Mouse (Mus musculus): ENCODE measurements around the gene Nlrp3.

Gene Nlrp3

GRCm38 (mm10) chr11:59541324-59541723, at the start of gene Nlrp3:
Gene Nlrp3 (plus strand): TSS chr11:59541568.
- no peak for DNase-seq (ENCODE audit: low read depth, low spot score)

- DNase-seq (ENCODE audit: low read depth, low spot score), result no peak
Measured at GRCm38 (mm10) chr11:59496672-59497310, 44.6 kb upstream of the Nlrp3 start.

GRCm38 (mm10) chr11:59497747-59498146, 43.6 kb upstream of the Nlrp3 start:
- no peak for DNase-seq (ENCODE audit: low read depth, low spot score)

GRCm38 (mm10) chr11:59501978-59502700, 39.2 kb upstream of the Nlrp3 start:
- no peak for DNase-seq (ENCODE audit: low read depth, low spot score)

- peak; percentile 78 for DNase-seq (ENCODE audit: low read depth, low spot score)
Measured at GRCm38 (mm10) chr11:59505351-59505838, 36.0 kb upstream of the Nlrp3 start.

GRCm38 (mm10) chr11:59505839-59506712, 35.3 kb upstream of the Nlrp3 start:
- DNase-seq (ENCODE audit: low read depth, low spot score), result peak; percentile 94

GRCm38 (mm10) chr11:59506713-59507074, 34.7 kb upstream of the Nlrp3 start:
- no peak for DNase-seq (ENCODE audit: low read depth, low spot score)

GRCm38 (mm10) chr11:59511558-59511957, 29.8 kb upstream of the Nlrp3 start:
- DNase-seq (ENCODE audit: low read depth, low spot score), result no peak

GRCm38 (mm10) chr11:59512733-59513132, 28.6 kb upstream of the Nlrp3 start:
- no peak for DNase-seq (ENCODE audit: low read depth, low spot score)

GRCm38 (mm10) chr11:59513556-59513955, 27.8 kb upstream of the Nlrp3 start:
- no peak for DNase-seq (ENCODE audit: low read depth, low spot score)

- no peak for DNase-seq (ENCODE audit: low read depth, low spot score)
Measured at GRCm38 (mm10) chr11:59514381-59514780, 27.0 kb upstream of the Nlrp3 start.

GRCm38 (mm10) chr11:59514789-59515188, 26.6 kb upstream of the Nlrp3 start:
- no peak for DNase-seq (ENCODE audit: low read depth, low spot score)

- no peak for DNase-seq (ENCODE audit: low read depth, low spot score)
Measured at GRCm38 (mm10) chr11:59517441-59517840, 23.9 kb upstream of the Nlrp3 start.

- no peak for DNase-seq (ENCODE audit: low read depth, low spot score)
Measured at GRCm38 (mm10) chr11:59518226-59518625, 23.1 kb upstream of the Nlrp3 start.

- DNase-seq (ENCODE audit: low read depth, low spot score), result no peak
Measured at GRCm38 (mm10) chr11:59519741-59520495, 21.4 kb upstream of the Nlrp3 start.

- DNase-seq (ENCODE audit: low read depth, low spot score), result no peak
Measured at GRCm38 (mm10) chr11:59524150-59524549, 17.2 kb upstream of the Nlrp3 start.

GRCm38 (mm10) chr11:59525237-59525636, 16.1 kb upstream of the Nlrp3 start:
- peak; percentile 85 for DNase-seq (ENCODE audit: low read depth, low spot score)

GRCm38 (mm10) chr11:59526472-59527080, 14.8 kb upstream of the Nlrp3 start, which contains the start of gene Zkscan17:
Gene Zkscan17 (minus strand): TSS chr11:59526751.
- no peak for DNase-seq (ENCODE audit: low read depth, low spot score)

GRCm38 (mm10) chr11:59530221-59530620, 11.1 kb upstream of the Nlrp3 start:
- DNase-seq (ENCODE audit: low read depth, low spot score), result no peak

- DNase-seq (ENCODE audit: low read depth, low spot score), result no peak
Measured at GRCm38 (mm10) chr11:59530870-59531535, 10.4 kb upstream of the Nlrp3 start.
